Mouse (Mus musculus) stomach, embryonic 14.5 days (tissue): ENCODE data around the gene Ldhb. TPM values are rescaled to one million over a fixed set of nuclear protein-coding genes. Genes with fewer than 3 reads are reported as not detected.

Experiments used
- ATAC-seq: fragments of 200-750 bp; cut with Nextera tagmentation; 2 replicates; pipeline ENCODE4 v1.8.0; 2017; ENCODE audit warnings: low read depth, moderate TSS enrichment; ENCODE audit not compliant: insufficient number of reproducible peaks, insufficient read depth, low FRiP score
- H3K27ac ChIP-seq: fragments of 300-500 bp; sonication (generic); 2 replicates; pipeline ENCODE4 v1.5.1; 2014; ENCODE audit warnings: mild to moderate bottlenecking, low read length, moderate library complexity, mixed read lengths
- H3K27me3 ChIP-seq: fragments of 300-500 bp; sonication (generic); 2 replicates; pipeline ENCODE4 v1.6.1; 2014; ENCODE audit warnings: low read length, control low read depth, mixed read lengths; ENCODE audit not compliant: control insufficient read depth, insufficient read depth
- H3K36me3 ChIP-seq: fragments of 300-500 bp; sonication (generic); 2 replicates; pipeline ENCODE4 v1.6.1; 2014; ENCODE audit warnings: mild to moderate bottlenecking, control low read depth, low read length, moderate library complexity, mixed read lengths; ENCODE audit not compliant: control insufficient read depth, insufficient read depth
- H3K4me1 ChIP-seq: fragments of 300-500 bp; sonication (generic); 2 replicates; pipeline ENCODE4 v1.6.1; 2014; ENCODE audit warnings: low read length, control low read depth, mixed read lengths; ENCODE audit not compliant: control insufficient read depth, insufficient read depth
- H3K4me2 ChIP-seq: fragments of 300-500 bp; sonication (generic); replicated peaks from 2 replicates; pipeline ENCODE4 v1.6.1; 2014; ENCODE audit warnings: low read depth, low read length, control low read depth
- H3K4me3 ChIP-seq: fragments of 300-500 bp; sonication (generic); 2 replicates; pipeline ENCODE4 v1.5.1; 2014; ENCODE audit warnings: low read depth, low read length, control low read depth
- H3K9ac ChIP-seq: fragments of 300-500 bp; sonication (generic); replicated peaks from 2 replicates; pipeline ENCODE4 v1.6.1; 2014; ENCODE audit warnings: low read depth, mild to moderate bottlenecking, control low read depth, low read length, moderate library complexity, mixed read lengths
- H3K9me3 ChIP-seq: fragments of 300-500 bp; sonication (generic); 2 replicates; pipeline ENCODE4 v1.6.1; 2016; ENCODE audit warnings: low read depth, low read length, control low read depth; ENCODE audit not compliant: control insufficient read depth
- WGBS: fragments of 180-500 bp; shearing (Covaris S2); extraction: QIAGEN DNeasy Blood & Tissue Kit; methylation state at CpG from one replicate; pipeline ENCODE4 v1.1.7; 2014; 5-methylcytosine and 5-hydroxymethylcytosine counted together
- polyA plus RNA-seq: library from polyadenylated mRNA; unstranded; fragments of >200 nt; fragmentation: Nextera tagmentation; extraction: Ambion mirVana; gene quantifications from 2 replicates; pipeline ENCODE4 v1.2.1, GENCODE M21; 2014

Ldhb gene
- polyA plus RNA-seq: 227 and 237 TPM in 2 replicates

- peaks cover 4% of the 10 kb centered on the region; the same call in 1 of the 2 replicates for H3K4me1 ChIP-seq
- H3K9ac ChIP-seq: peak within 1 kb of the TSS; percentile 60
- peak within 1 kb of the TSS; percentile 60 for H3K4me3 ChIP-seq
- H3K36me3 ChIP-seq: peaks cover 6% of the 10 kb centered on the region; the same call in 1 of the 2 replicates
- H3K27ac ChIP-seq: peak within 1 kb of the TSS; percentile 58; the same call in 1 of the 2 replicates
- peak within 1 kb of the TSS; percentile 94 for H3K4me2 ChIP-seq
- no peaks in the 10 kb centered on the region for H3K27me3 ChIP-seq
- peak; percentile 96 for ATAC-seq
- H3K9me3 ChIP-seq: no peaks in the 10 kb centered on the region
- WGBS: under 1% methylated on average over 18 of the region's 19 CpGs
Measured at GRCm38 (mm10) chr6:142507785-142508162, at the start of gene Ldhb. Gene Ldhb, minus strand, starts transcription at chr6:142507957.

- Histone ChIP-seq H3K36me3 (no peaks in the 10 kb centered on the region), H3K9me3 (no peaks in the 10 kb centered on the region), H3K4me2 (no peak overlapping the region), H3K4me1 (peaks cover 4% of the 10 kb centered on the region; the same call in 1 of the 2 replicates), H3K27ac (no peak overlapping the region), H3K9ac (no peak overlapping the region), H3K4me3 (no peak overlapping the region), H3K27me3 (no peaks in the 10 kb centered on the region)
- ATAC-seq: no peak
- 80% methylated on average over 1 of the region's 1 CpGs for WGBS
Measured at GRCm38 (mm10) chr6:142555988-142556387, 48.2 kb upstream of the Ldhb start.

GRCm38 (mm10) chr6:142551482-142551881 lies 43.7 kb upstream of the Ldhb start:
- Histone ChIP-seq H3K4me3 (no peak overlapping the region), H3K4me2 (no peak overlapping the region), H3K27me3 (no peaks in the 10 kb centered on the region), H3K9me3 (no peaks in the 10 kb centered on the region), H3K36me3 (no peaks in the 10 kb centered on the region), H3K9ac (no peak overlapping the region), H3K27ac (peak overlapping the region; percentile 52; the same call in 1 of the 2 replicates), H3K4me1 (peaks cover 4% of the 10 kb centered on the region; the same call in 1 of the 2 replicates)
- WGBS: 36% methylated on average over 4 of the region's 4 CpGs
- ATAC-seq: no peak

GRCm38 (mm10) chr6:142550871-142551270 lies 43.1 kb upstream of the Ldhb start:
- Histone ChIP-seq H3K9ac (no peak overlapping the region), H3K9me3 (no peaks in the 10 kb centered on the region), H3K27me3 (no peaks in the 10 kb centered on the region), H3K4me2 (no peak overlapping the region), H3K36me3 (no peaks in the 10 kb centered on the region), H3K4me3 (no peak overlapping the region), H3K27ac (peak overlapping the region; percentile 70; the same call in 1 of the 2 replicates), H3K4me1 (peaks cover 4% of the 10 kb centered on the region; the same call in 1 of the 2 replicates)
- ATAC-seq: no peak
- WGBS: 19% methylated on average over 4 of the region's 4 CpGs

- Histone ChIP-seq H3K4me3 (no peak overlapping the region), H3K4me2 (no peak overlapping the region), H3K27ac (no peak overlapping the region), H3K36me3 (no peaks in the 10 kb centered on the region), H3K4me1 (peaks cover 4% of the 10 kb centered on the region; the same call in 1 of the 2 replicates), H3K9me3 (no peaks in the 10 kb centered on the region), H3K27me3 (no peaks in the 10 kb centered on the region), H3K9ac (no peak overlapping the region)
- 85% methylated on average over 2 of the region's 2 CpGs for WGBS
- ATAC-seq: no peak
Measured at GRCm38 (mm10) chr6:142548377-142548776, 40.6 kb upstream of the Ldhb start.

GRCm38 (mm10) chr6:142545132-142545531 lies 37.4 kb upstream of the Ldhb start:
- no peaks in the 10 kb centered on the region for H3K27me3 ChIP-seq
- H3K9me3 ChIP-seq: no peaks in the 10 kb centered on the region
- WGBS: 55% methylated on average over 14 of the region's 14 CpGs
- H3K4me1 ChIP-seq: peaks cover 5% of the 10 kb centered on the region
- H3K4me2 ChIP-seq: no peak overlapping the region
- ATAC-seq: no peak
- no peak overlapping the region for H3K9ac ChIP-seq
- no peaks in the 10 kb centered on the region for H3K36me3 ChIP-seq
- no peak overlapping the region; the same call in 1 of the 2 replicates for H3K27ac ChIP-seq
- H3K4me3 ChIP-seq: no peak overlapping the region

GRCm38 (mm10) chr6:142543648-142544047 lies 35.9 kb upstream of the Ldhb start:
- Histone ChIP-seq H3K27me3 (no peaks in the 10 kb centered on the region), H3K27ac (peak overlapping the region; percentile 89), H3K4me3 (no peak overlapping the region), H3K36me3 (no peaks in the 10 kb centered on the region), H3K9me3 (no peaks in the 10 kb centered on the region), H3K4me2 (no peak overlapping the region), H3K9ac (no peak overlapping the region), H3K4me1 (peaks cover 7% of the 10 kb centered on the region)
- no peak for ATAC-seq
- WGBS: 48% methylated on average over 4 of the region's 4 CpGs

- no peak overlapping the region for H3K4me2 ChIP-seq
- 51% methylated on average over 6 of the region's 6 CpGs for WGBS
- H3K4me1 ChIP-seq: peaks cover 7% of the 10 kb centered on the region
- H3K27me3 ChIP-seq: no peaks in the 10 kb centered on the region
- no peak overlapping the region for H3K4me3 ChIP-seq
- ATAC-seq: peak; percentile 62; the same call in 1 of the 2 replicates
- no peaks in the 10 kb centered on the region for H3K36me3 ChIP-seq
- H3K9me3 ChIP-seq: no peaks in the 10 kb centered on the region
- H3K9ac ChIP-seq: no peak overlapping the region
- H3K27ac ChIP-seq: peak overlapping the region; percentile 89
Measured at GRCm38 (mm10) chr6:142542800-142543175, 35.0 kb upstream of the Ldhb start.
